Mouse (Mus musculus): ENCODE measurements around the gene Rnase2b.
"Not testable (repeated sequence)": the region's sequence is repeated elsewhere in the genome, so short reads cannot be mapped to it uniquely, and the experiment has no call there.

Rnase2b gene

DNA sequence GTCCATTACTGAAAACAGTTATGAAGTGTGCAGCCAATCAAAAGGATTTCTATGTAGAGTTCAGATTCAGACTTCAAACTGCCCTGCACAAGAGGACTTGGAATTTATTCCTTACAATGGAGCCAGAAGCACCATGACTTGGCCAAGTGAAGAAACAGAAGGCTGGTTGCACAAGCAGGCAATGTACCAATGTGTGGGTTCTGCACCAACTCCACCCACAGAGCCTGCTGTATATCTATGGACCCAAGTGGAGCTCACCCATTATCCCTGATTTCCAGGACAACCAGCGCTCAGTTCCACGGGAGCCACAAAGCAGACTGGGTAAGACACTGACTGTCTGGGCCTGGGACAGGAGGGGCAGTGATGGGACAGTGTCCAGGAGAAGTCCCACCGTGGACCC, at the start of gene Rnase2b:
TSS of gene Rnase2b (plus strand) at position 285 of the 400 bp plus-strand sequence.
- not testable (repeated sequence) for DNase-seq

GRCm38 (mm10) chr14:51113476-51113875, 48.6 kb upstream of the Rnase2b start:
- no peak for DNase-seq

GRCm38 (mm10) chr14:51113916-51114560, 48.0 kb upstream of the Rnase2b start, which contains the start of gene Eddm3b:
Gene Eddm3b (plus strand): TSS chr14:51114426.
- no peak for DNase-seq

- no peak for DNase-seq
Measured at GRCm38 (mm10) chr14:51125684-51126083, 36.4 kb upstream of the Rnase2b start.

DNA sequence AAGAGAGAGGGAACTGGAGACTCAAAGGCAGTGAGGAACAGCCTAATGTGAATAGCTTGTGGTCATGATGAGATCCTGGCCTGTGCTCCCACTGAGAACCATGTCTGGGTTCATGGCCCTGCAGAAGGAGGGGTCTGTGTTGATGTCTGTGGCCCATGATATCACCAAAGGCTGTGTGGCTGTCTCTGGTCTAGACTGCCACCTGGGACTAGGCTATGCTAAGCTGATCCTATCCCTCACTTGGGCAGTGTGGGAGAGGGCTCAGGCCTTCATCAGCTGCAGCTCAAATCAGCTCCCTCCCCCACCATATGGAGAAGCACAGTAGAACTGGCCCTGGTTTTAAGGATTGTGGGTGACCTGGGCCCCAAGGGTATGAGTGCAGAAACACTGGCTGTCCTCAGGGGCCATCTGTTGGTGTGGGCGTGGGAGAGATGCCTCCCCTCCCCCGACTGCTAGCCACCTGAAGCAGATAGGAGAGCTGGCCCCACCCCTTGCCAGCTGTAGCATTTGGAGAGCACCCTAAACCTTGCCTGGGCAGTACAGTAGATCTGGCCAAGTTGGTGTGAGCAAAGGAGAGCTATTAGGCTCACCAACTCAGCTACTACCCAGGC, 34.3 kb upstream of the Rnase2b start:
- no peak for DNase-seq

DNA sequence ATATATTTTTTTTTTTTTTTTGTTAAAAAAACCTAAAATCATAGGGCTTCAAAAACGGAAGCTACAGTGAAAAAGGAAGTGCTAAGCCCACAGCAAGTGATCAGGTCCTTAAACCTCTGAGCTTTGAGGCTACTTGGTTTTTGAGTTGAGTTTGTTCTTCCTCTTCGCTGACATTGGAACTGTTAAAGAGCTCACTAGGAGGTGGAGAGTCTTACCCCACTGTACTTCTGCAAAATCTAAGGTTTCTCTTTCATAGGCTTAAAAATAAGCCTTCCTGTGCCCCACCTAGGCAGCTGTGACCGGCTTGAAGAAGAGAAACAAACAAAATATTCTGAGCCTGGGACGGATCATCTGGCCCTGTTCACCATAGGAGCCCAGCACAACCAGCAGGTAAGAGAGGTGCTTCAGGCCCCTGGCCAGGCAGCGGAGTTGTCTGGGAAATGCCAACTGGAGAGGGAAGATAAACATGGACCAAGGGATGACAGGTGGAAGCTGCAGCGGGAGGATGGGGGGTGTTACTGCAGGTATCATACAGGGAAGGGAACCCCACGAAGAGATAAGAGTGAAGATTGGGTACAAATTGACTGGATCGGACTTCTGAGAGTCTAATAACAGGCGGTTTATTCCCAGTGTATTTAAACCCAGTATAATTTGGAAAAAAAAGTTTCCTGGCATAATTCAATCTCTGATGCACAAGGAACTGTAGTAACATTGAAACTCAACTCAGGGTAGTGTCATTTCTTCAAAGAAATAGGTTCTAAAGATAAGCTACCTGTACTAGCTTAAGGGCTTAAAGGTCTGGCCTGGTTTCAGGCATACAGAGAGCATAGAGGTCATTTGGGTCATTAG, 33.1 kb upstream of the Rnase2b start:
- no peak for DNase-seq

GRCm38 (mm10) chr14:51129624-51129975, 32.5 kb upstream of the Rnase2b start:
- no peak for DNase-seq

DNA sequence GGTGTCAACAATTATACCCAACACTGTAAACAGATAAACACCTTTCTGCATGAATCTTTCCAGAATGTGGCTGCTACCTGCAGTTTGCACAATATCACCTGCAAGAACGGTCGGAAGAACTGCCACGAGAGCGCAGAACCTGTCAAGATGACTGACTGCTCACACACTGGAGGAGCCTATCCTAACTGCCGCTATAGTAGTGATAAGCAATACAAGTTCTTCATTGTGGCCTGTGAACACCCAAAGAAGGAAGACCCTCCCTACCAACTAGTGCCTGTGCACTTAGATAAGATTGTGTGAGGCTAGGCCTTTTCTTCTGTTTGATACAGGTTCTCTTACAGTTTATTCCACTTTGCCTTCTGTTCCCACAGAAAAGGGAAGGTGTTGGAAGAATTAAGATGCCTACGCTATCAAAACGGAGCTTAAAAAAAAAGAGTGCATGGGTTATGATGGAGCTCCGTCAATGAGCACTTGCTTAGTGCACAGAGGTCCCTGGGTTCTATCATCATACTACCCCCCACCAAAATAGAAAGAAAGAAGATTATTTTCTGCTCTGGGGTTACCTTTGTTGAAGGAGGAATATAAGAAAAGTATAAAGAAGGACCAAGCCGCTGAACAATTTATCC, 31.6 kb upstream of the Rnase2b start:
- no peak for DNase-seq

- DNase-seq, result no peak
Measured at GRCm38 (mm10) chr14:51131086-51131815, 30.8 kb upstream of the Rnase2b start.

- DNase-seq, result no peak
Measured at GRCm38 (mm10) chr14:51132372-51132771, 29.7 kb upstream of the Rnase2b start.

DNA sequence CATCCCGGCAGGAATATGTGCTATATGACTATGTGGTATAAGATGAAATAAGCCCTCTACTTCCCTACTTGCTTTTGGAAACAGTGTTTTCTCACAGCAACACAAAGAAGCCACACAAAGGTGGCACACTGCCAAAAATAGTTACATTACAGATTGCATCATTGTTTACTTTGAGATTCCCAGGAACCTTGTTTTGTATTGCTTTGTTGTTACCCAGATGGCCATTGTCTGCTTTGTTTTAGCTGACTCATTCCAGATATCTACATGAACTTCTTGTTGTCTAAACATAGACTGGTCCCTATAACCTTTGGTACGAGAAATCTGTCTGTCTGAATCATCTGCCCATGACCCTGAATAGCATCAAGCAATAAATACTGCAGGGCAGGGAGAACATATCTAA, 21.7 kb upstream of the Rnase2b start:
- DNase-seq, result no peak

DNA sequence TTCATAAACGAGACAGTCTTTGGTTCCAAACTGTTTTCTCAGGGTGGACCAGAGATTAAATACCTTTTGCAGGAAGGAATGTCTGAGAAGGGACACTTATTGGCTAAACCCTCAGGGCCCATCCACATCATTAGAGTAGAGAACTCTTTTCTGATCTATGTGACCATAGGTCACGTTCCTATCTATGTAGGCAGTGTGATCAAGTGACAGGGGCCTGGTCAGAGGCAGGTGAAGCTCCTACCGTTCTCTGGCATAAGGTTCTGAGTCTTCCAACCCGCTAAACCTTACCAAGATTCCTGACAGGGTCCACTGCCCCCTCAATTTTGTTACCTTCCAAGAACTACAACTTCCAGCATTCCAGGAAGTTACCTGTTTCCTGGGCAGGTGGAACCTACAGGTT, 19.9 kb upstream of the Rnase2b start:
- no peak for DNase-seq

GRCm38 (mm10) chr14:51142568-51142967, 19.5 kb upstream of the Rnase2b start:
- DNase-seq, result no peak

- no peak for DNase-seq
Measured at GRCm38 (mm10) chr14:51143287-51143686, 18.8 kb upstream of the Rnase2b start.

DNA sequence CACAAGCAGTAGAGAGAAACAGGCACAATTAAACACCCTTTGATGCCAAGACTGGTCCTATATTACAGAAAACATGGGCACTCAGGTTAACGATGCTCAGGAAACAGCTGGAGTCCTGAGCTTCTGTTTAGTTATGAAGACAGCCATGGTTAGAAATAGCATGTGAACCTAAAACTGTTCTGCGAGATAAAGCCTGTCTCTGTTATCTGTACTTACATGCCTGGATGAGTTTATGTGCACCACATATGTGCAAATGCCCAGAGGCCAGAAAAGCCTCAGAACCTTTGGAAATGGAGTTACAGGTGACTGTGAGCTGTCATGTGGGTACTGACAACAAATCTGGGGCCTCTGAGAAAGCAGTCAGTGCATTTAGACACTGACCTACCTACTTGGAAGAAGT, 18.1 kb upstream of the Rnase2b start:
- no peak for DNase-seq

GRCm38 (mm10) chr14:51144451-51144850, 17.6 kb upstream of the Rnase2b start:
- DNase-seq, result no peak

GRCm38 (mm10) chr14:51145521-51145920, 16.5 kb upstream of the Rnase2b start:
- no peak for DNase-seq

GRCm38 (mm10) chr14:51146685-51147084, 15.4 kb upstream of the Rnase2b start, which contains the start of gene Rnase1:
Gene Rnase1 (minus strand): TSS chr14:51146785.
- no peak for DNase-seq

DNA sequence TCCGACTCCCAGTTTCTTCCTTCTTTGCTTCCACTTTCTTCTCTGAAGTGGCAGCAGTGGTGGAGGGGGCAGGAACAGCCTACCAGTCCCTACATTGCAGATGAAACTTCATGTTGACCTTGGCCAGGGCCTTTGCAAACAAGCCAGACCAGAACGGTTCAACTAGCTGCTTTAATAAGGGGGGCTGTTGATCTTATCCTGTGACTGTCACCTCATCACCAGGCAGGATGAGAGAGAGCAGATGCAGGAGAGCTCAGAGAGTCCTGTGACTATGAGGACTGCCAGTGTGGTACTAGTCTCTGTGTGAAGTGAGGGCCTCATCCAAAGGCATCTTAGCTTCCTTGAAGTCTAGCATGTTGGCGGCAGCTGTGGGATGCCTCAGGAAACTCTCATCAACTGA, 14.1 kb upstream of the Rnase2b start:
- no peak for DNase-seq

- DNase-seq, result no peak
Measured at GRCm38 (mm10) chr14:51149164-51149563, 12.9 kb upstream of the Rnase2b start.

GRCm38 (mm10) chr14:51150206-51150831, 11.7 kb upstream of the Rnase2b start:
- no peak for DNase-seq

DNA sequence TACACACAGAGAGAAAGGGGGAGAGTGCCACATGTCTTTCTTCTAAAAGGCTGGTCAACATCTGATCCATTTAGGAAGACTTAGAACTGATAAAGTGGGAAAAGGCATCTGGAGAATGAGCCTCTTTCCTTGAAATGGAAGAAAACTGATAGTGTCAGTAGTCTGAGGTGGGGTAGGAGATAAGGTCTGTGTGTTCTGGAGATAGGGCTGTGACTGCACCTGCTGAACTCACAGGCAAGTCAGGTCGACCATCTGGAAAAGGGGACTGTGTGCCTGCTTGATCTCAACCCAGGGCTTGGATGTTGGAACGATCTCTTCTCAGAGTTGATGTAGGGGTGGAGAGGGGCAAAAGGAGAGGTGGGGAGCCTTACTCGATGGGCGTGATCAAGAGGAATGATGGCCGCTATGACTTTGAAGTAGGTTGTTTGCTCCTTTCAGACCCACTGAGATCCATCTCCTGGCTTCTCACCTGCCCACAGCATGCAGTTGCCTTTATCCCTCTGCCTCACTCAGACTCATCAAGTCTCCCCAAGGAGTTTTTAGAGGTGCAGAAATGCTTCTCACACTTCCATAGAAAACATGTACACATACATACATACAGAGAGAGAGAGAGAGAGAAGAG, 9.7 kb upstream of the Rnase2b start:
- no peak for DNase-seq
